Mouse (Mus musculus) erythroid progenitor cell, adult 5-6 weeks (primary cell): ENCODE measurements around the gene BC053393. TPM values are rescaled to one million over a fixed set of nuclear protein-coding genes. Genes with fewer than 3 reads are reported as not detected.
"Not testable (repeated sequence)": the region's sequence is repeated elsewhere in the genome, so short reads cannot be mapped to it uniquely, and the experiment has no call there.

Source experiments
- ATAC-seq: replicated peaks from 2 replicates; pipeline ENCODE4 v1.8.0; 2016; ENCODE audit warnings: moderate number of reproducible peaks, mild to moderate bottlenecking, moderate TSS enrichment, inconsistent platforms; ENCODE audit not compliant: poor library complexity, low FRiP score, severe bottlenecking
- total RNA-seq, 2 experiments: library from RNA; stranded (forward) in 1 of 2; stranded (reverse) in 1 of 2; fragments of 150-400 nt in 1 of 2; fragments of 186-747, 209-891 nt in 1 of 2; gene quantifications; 2 replicates each; pipeline versions ENCODE4 v1.2.3 to v1.2.4; 2015 to 2017; ENCODE audit warnings: low replicate concordance in 2 of 2

BC053393 gene
- total RNA-seq (2015; ENCODE audit: low replicate concordance): not detected in 2 replicates
- total RNA-seq (2017; ENCODE audit: low replicate concordance): not detected in 2 replicates

- no peak for ATAC-seq
These were observed at the start of gene BC053393 for GRCm38 (mm10) chr11:46571327-46571726. Gene BC053393 (plus strand): TSS chr11:46571536.

- no peak for ATAC-seq
These were observed 48.6 kb upstream of the BC053393 start for GRCm38 (mm10) chr11:46522719-46523118.

- ATAC-seq: no peak
These were observed 47.4 kb upstream of the BC053393 start, which contains the start of gene Gm12169 for GRCm38 (mm10) chr11:46523912-46524311. Gene Gm12169 (plus strand): TSS chr11:46524212.

- ATAC-seq: no peak
These were observed 41.2 kb upstream of the BC053393 start for GRCm38 (mm10) chr11:46530149-46530548.

- no peak for ATAC-seq
These were observed 34.4 kb upstream of the BC053393 start for GRCm38 (mm10) chr11:46536978-46537377.

- no peak for ATAC-seq
These were observed 27.8 kb upstream of the BC053393 start for GRCm38 (mm10) chr11:46543530-46543929.

GRCm38 (mm10) chr11:46549721-46550120, 21.6 kb upstream of the BC053393 start:
- no peak for ATAC-seq

- no peak for ATAC-seq
These were observed 18.6 kb upstream of the BC053393 start for GRCm38 (mm10) chr11:46552741-46553140.

- ATAC-seq: no peak
These were observed 10.2 kb upstream of the BC053393 start for GRCm38 (mm10) chr11:46561096-46561495.

GRCm38 (mm10) chr11:46564671-46565070, 6.7 kb upstream of the BC053393 start:
- ATAC-seq: no peak

- no peak for ATAC-seq
These were observed 5.4 kb upstream of the BC053393 start for GRCm38 (mm10) chr11:46565967-46566366.

- no peak for ATAC-seq
These were observed 2.2 kb upstream of the BC053393 start for GRCm38 (mm10) chr11:46569107-46569506.

GRCm38 (mm10) chr11:46578771-46579281, 7.5 kb downstream of the BC053393 start:
- no peak for ATAC-seq

GRCm38 (mm10) chr11:46580428-46580827, 9.1 kb downstream of the BC053393 start:
- no peak for ATAC-seq

- no peak for ATAC-seq
These were observed 11.4 kb downstream of the BC053393 start for GRCm38 (mm10) chr11:46582741-46583140.

- ATAC-seq: no peak
These were observed 21.1 kb downstream of the BC053393 start for GRCm38 (mm10) chr11:46592416-46592815.

GRCm38 (mm10) chr11:46619929-46620328, 48.6 kb downstream of the BC053393 start:
- no peak for ATAC-seq

GRCm38 (mm10) chr11:46620414-46621168, 49.3 kb downstream of the BC053393 start:
- no peak for ATAC-seq

- ATAC-seq: no peak
These were observed 58.0 kb downstream of the BC053393 start, which contains the start of gene Dppa1 for GRCm38 (mm10) chr11:46629211-46629795. Gene Dppa1 (minus strand): TSS chr11:46629261.

GRCm38 (mm10) chr11:46631635-46632034, 60.3 kb downstream of the BC053393 start:
- ATAC-seq: no peak

GRCm38 (mm10) chr11:46635516-46635915, 64.2 kb downstream of the BC053393 start:
- ATAC-seq: not testable (repeated sequence)
